Mouse (Mus musculus): Measurements from ENCODE around the gene Rmnd5a.

The Rmnd5a gene

DNA sequence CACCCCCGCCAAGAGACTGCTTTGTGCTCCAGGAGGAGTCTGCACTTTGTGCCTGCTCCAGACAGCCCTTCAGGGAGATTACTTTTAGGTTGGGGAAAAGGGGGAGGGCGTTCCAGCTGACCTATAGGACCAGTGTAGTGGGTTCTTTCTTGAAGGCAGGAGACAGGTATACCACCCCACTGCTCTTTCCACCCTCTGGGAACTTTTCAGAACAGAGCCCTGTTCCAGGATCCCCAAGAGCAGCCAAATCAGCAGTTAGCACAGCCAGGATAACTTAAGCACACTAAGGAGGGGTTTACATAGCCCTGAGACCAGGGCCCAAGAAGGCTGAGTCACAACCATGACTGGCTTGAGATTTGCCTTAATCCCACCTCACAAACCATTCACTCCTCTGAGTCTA is 65.5 kb downstream of the Rmnd5a start:
- in situ Hi-C loops (cut with MboI; ENCODE audit: unreplicated experiment in 2 of 2) = no loop called here

DNA sequence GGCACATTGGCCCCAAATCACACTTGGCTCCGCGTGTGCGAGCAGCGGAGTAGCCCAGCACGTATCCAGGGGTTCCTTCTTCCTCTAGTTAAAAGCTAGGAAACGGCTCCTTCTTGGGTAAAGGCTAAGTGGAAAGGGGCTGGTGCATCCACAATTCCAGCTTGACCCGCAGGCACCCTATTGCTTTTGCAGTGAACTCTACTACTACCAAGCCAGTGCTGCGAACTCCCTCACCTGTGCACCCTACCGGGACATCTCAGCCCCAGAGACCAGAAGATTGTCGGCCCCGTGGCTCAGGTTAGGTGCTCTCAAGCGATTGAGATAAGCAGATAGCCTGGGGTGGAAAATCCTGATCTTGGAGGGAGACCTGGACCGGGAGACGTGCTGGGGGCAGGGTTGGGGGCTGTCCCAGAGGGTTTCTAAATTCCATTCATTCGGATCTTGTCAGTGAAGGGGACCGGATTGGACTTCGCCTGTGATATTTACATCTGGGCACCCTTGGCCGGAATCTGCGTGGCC is 66.1 kb downstream of the Rmnd5a start:
- in situ Hi-C loops (cut with MboI; ENCODE audit: unreplicated experiment in 2 of 2) = no loop called here

DNA sequence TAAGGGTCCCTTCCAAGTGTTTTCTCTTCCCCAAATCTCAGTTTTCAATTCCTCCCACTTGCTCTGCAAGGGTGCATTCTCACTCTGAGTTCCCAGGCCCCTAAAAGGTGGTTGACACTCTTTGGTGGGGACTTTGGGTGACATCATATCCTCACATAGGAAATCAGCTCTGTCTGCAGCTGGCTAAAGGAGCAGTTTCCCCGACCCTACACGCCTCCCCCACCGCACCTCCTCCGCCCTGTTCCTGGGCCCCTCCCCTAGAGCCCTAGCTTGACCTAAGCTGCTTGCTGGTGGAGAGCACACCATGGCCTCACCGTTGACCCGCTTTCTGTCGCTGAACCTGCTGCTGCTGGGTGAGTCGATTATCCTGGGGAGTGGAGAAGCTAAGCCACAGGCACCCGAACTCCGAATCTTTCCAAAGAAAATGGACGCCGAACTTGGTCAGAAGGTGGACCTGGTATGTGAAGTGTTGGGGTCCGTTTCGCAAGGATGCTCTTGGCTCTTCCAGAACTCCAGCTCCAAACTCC is 67.1 kb downstream of the Rmnd5a start, which contains the start of gene Cd8a:
Gene Cd8a (plus strand): TSS at position 179 of the 527 bp plus-strand sequence.
- in situ Hi-C loops (cut with MboI; ENCODE audit: unreplicated experiment in 2 of 2) = no loop called here

DNA sequence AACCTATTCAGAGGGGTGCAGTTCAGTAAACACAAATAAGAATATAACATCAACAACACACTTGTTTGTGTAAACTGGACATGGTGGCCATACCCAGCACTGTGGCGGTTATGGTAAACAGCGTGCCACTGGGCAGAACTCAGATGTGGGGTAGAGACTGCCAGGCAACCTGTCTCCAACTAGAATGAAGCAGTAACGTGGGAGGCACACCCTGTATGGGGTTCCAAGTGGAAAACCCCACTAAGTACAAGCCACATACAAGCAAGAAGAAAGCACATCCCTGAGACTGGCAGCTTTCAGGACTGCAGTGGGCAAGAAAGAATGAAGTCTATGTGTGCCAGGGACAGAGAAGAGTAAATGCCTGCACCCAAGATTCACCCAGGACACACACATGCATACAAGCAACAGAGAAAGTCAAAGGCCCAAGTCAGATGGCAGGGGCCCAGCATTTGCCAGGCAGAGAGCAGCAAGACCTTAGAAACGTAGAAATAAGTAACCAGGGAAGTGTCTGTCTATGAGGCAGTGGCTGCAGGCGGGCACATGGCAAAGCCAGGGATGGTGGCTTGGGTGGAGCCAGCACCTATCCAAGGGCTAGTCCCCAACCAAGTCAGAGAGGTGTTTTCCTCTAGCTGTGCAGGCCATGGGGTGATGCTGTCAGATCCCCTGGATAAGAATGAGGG is 68.3 kb downstream of the Rmnd5a start:
- in situ Hi-C loops (cut with MboI; ENCODE audit: unreplicated experiment in 2 of 2) = no loop called here

DNA sequence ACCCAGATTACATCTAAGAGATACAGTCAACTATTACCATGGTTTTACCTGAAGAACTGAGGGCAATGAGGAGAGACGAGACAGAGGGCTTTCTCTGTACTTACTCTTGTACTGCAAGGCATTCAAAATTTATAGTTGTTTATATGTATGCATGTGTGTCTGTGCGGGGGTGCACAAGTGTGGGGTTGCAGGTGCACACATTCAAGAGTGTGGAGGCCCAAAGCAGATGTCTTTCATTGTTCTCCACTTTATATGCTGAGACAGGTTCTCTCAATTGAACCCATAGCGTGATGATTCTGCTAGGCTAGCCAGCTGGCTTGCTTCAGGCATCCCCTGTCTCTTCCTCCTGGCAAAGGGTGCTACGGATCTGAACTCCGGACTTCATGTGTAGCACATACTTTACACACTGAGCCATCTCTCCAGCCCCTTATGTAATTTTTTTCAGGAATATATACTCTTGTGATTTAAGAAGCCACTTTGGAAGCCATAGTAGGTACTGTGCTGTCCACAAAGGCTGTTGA is 69.3 kb downstream of the Rmnd5a start:
- in situ Hi-C loops (cut with MboI; ENCODE audit: unreplicated experiment in 2 of 2) = no loop called here

DNA sequence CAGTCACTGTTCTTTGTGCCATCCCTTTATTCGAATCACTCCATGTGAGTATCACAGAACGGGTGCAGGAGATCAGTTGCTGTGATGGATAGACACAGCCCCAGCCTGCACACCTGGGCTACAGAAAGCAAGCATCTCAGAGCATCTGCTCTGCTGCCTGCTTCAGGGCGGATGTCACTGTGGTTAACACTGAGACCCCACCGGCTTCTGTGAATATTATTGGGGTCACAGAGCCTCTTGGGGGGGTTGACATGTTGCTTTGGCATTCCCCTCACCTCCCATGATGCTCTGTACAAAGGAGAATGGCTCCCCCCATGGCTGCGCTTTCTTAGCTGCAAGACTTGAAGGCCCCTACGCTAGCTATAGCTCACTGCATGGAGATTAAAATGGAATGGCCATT is 71.0 kb downstream of the Rmnd5a start:
- in situ Hi-C loops (cut with MboI; ENCODE audit: unreplicated experiment in 2 of 2) = loop anchor here in 1 of 2 experiments (10.0 kb wide), 1 partner anchor 415 kb away; the partner anchor contains the start of gene Foxi3

DNA sequence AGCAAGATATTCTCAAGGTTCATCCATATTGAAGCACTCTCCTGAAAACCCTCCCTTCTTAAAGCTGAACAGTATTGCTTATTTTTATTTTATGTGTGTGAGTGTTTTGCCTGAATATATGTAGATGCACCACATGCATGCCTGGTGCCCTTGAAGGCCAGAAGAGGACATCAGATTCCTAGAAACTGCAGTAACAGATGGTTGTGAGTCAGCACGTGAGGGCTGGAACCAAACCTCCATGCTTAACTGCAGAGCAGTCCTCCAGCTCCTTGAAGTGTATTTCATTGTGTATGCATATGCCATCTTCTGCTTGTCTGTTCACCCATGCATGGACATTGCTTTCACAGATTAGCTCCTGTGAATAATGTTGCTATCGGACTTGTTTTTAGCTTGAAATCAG is 76.4 kb downstream of the Rmnd5a start:
- in situ Hi-C loops (cut with MboI; ENCODE audit: unreplicated experiment in 2 of 2) = loop anchor here in 1 of 2 experiments (10.0 kb wide), 1 partner anchor 409 kb away; the partner anchor contains the start of gene Foxi3

DNA sequence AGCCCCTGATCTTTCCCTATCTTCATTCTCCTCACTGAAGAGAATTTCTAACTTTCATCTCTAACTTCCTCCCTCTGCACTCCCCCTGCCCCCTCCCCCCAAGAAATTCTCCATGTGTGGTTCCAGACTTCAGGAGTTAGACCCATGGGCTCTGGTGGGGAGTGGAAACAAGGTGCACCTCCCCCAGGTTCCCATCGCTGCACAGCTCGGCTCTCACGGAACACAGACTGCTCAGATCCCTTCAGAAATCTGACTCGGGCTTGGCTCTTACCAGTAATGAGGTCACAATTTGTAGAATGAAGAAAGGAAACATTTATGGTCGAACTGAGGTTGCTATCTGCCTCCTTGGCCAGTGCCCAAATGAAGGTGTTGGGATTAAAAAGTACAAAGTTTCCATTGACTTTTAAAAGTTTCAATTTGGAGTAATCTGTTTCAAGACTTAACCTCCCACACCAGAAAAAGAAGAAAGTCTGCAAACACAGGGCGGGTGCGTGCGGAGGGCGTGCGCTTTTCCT is 79.2 kb downstream of the Rmnd5a start:
- in situ Hi-C loops (cut with MboI; ENCODE audit: unreplicated experiment in 2 of 2) = loop anchor here in 1 of 2 experiments (10.0 kb wide), 1 partner anchor 406 kb away; the partner anchor contains the start of gene Foxi3

DNA sequence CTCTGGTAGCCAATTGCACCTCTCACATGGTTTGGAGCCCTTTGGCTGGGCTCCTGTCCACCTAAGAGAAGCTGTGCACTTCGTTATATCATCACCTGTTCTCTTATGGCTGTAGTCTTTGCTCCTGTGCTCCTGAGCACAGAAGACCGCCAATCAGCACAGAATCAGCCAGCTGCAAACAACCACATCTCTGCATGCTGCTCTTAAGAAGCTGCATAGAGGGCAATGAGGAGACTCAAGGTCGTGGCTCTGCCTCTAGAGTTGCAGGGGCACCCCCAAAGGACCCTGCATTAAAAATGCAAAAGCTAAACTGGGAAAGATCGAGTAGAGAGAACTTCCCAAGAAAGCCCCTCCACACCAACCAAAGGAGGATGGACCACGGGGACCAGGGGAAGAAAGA is 79.7 kb downstream of the Rmnd5a start:
- in situ Hi-C loops (cut with MboI; ENCODE audit: unreplicated experiment in 2 of 2) = loop anchor here in 1 of 2 experiments (10.0 kb wide), 1 partner anchor 406 kb away; the partner anchor contains the start of gene Foxi3

DNA sequence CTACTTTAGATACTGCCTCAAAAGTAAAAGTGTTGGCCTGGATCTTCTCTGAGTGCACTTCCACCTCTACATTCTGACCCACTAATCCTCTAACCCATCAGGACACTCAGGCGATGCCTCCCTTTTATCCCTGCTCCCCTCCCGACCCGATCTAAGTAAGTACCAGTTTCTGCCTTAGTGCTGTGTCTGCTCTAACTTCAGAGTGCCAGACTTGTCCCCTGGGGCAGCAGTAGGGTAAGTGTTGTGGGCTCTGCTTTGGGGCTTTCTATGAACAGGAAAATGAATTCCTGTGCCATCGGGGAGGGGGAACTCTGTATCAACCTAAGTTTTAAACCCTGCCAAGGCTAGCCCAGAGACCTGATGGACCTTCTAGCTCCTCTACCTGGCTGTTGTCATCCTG is 80.2 kb downstream of the Rmnd5a start:
- in situ Hi-C loops (cut with MboI; ENCODE audit: unreplicated experiment in 2 of 2) = loop anchor here in 1 of 2 experiments (10.0 kb wide), 1 partner anchor 405 kb away; the partner anchor contains the start of gene Foxi3

DNA sequence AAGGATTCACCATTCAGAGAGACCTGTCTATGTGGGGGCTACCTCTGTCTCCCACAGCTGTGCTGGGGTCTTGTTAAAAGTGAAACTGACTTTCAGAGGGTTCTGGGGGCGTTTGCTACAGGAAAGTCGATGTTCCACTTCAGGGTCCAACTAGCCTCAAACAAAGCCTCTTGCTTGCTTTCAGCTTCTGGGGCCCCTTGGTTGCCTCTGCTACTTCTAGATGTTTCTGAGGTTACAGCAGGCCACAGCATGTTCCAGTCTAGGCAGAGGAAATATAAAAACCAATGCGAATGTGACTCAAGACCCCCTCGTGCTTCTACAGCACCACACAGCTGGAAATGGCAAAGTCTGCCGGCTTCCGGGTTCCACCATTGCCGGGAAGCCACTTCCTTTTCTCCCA is 82.9 kb downstream of the Rmnd5a start:
- in situ Hi-C loops (cut with MboI; ENCODE audit: unreplicated experiment in 2 of 2) = no loop called here

DNA sequence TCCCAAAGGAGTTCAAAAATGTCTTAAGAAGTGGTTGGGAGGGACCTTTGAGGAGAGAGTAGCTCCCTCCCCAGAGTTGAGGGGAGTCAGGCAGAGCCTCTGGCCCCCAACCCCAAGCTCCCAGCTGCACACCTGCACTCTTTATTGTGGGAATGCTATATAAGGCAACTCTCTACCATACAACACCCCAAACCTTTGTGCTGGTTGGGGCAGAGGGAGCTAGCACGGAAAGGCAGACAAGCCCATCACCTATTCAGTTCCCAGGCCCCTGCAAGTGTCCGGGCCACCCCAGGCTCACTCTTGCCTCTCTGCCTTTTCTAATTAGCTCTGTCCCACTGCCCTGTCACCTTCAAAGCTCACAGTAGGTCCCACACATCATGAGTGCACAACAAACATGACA is 86.7 kb downstream of the Rmnd5a start:
- in situ Hi-C loops (cut with MboI; ENCODE audit: unreplicated experiment in 2 of 2) = no loop called here

DNA sequence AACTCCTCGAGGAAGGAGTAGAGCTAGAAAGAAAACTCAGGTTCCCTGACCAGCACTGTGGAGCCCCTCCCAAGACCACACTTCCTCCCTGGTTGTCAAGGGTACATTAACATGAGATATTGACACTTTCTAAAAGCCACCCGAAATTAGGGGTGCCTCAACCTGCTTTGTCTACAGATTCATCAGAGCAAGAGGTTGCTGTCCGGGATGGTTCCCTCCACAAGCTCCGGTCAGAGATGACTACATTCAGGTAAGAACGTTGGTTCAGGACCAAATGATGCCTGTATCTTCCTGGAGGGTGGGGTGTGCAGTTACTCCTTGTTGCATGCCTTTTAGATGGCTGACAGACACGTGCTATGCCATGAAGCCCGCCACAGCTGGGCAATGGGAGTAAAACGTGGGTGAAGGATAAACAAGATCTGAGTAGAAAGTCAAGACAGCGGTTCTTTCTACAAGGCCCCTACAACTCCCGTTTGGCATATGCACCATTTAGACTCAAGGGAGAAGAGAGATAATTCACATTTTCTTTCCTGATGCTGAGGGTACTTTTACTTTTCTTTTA is 87.5 kb downstream of the Rmnd5a start:
- in situ Hi-C loops (cut with MboI; ENCODE audit: unreplicated experiment in 2 of 2) = no loop called here

DNA sequence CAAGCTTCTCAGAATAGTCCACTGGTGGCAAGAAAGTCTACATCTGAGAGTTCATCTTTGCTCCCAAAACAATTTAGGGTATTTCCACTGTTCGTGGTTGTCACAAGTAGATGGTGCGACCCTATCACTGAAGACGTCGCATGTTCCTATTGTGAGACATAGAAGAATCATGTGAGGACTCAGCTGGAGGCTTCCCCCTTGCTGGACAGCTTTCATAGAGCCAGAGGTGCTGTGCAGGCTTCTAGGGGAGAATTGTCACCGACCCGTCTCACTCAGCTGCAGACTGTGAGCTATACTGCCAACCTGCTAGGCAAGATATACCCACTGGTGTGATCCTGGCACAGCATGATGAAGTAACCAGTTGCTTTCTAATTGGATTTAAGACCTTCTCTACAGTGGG is 88.2 kb downstream of the Rmnd5a start:
- in situ Hi-C loops (cut with MboI; ENCODE audit: unreplicated experiment in 2 of 2) = no loop called here

DNA sequence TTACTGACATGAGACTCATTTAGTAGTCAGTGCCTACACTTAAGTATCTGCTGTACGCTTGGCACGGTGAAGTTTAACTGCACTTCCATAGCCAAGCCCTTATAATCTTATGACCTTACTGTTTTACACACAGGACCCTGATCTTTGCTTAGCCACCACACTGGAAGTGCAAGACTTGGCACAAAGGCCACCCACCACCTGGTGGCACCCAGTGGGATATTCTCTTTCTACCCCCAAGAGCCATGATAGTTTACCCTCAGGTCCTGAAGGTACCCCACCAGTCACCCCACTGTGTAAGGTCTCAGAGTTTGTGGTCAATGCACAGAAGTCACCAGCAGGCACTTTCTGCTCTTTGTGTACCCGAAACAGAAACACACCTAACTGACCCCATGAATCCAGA is 89.2 kb downstream of the Rmnd5a start:
- in situ Hi-C loops (cut with MboI; ENCODE audit: unreplicated experiment in 2 of 2) = no loop called here

DNA sequence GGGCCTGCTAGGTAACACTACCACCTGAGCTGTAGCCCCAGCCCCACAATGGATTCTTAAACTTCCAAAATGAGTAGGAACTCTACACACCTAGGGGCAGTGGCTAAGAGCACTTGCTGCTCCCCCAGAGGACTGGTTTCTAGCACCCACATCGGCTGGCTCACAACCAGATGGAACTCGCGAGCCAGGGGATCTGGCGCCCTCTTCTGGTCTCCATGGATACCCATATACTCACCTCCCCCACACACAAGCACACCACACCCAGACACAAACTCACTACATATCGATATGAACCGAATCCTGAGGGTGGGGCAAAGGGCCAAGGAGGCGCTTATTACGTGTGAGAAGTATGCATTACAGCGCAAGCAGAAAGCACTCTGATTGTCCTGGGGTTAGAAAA is 92.4 kb downstream of the Rmnd5a start:
- in situ Hi-C loops (cut with MboI; ENCODE audit: unreplicated experiment in 2 of 2) = no loop called here

DNA sequence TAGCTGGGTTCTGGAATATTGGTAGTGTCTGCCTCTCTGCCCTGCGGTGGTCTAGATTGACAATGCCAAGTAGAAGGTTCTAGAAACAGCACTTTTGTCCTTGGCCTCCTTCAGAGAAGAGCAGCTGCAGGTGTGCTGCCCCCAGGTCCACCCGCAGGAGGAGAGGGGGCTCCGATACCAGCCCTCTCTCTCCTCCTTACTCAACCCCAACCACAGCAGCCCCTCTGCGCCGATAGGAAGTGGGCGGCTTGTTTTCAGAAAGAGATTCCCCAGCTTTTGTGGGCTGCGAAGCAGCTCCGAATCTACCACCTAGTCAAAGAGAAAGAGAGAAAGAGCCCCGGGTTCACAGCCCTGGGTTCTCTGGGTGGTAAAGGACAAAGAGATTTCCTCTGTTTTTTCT is 99.3 kb downstream of the Rmnd5a start:
- in situ Hi-C loops (cut with MboI; ENCODE audit: unreplicated experiment in 2 of 2) = no loop called here

DNA sequence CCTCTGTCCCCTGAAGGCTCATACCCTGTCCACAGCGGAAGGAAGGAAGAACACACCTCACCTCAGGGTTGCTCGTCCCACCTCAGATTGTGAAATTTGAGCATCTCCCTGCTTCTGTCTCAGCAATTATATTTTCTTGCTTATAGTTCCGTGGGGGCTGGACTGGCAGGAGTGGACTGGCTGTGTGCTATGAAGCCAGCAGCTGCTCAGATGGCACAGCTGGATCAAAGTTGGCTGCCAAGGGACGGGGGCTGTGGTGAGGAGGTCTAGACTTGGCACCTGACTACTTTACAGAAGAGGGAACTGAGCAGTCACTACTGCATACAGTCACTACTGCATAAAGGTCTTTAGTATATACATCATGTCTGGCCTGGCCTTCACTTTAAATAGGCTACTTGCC is 101.1 kb downstream of the Rmnd5a start:
- in situ Hi-C loops (cut with MboI; ENCODE audit: unreplicated experiment in 2 of 2) = no loop called here

DNA sequence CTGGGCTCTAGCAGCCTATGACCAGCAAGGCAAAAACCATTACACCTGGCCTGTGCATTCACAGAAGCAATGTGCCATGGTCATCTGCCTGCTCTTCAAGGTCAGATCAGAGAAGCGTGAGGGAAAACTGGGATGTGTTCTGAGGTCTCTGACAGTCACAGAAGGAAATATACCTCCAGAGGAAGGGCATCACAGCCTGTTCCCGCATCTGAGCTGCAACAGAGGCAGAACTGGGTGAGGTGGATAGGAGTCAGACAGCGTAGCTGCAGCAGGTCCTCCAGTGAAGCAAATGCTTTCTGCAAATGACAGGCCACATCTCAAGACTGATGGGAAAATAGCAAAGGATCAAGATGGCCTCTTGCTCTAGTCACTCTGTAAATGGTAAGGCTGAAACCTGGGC is 101.5 kb downstream of the Rmnd5a start:
- in situ Hi-C loops (cut with MboI; ENCODE audit: unreplicated experiment in 2 of 2) = no loop called here

Measured in v-Abl transformed pro-B cells (cell line).